Mouse (Mus musculus) skeletal muscle tissue, adult 2 months (tissue): ENCODE results near the gene Olfr1037.
"Not testable (repeated sequence)": the region's sequence is repeated elsewhere in the genome, so short reads cannot be mapped to it uniquely, and the experiment has no call there.

Experiments used
- DNase-seq: peaks from one replicate; pipeline ENCODE4 v3.0.0-alpha.2; 2012; ENCODE audit warnings: low read depth, low spot score

Olfr1037 gene

DNA sequence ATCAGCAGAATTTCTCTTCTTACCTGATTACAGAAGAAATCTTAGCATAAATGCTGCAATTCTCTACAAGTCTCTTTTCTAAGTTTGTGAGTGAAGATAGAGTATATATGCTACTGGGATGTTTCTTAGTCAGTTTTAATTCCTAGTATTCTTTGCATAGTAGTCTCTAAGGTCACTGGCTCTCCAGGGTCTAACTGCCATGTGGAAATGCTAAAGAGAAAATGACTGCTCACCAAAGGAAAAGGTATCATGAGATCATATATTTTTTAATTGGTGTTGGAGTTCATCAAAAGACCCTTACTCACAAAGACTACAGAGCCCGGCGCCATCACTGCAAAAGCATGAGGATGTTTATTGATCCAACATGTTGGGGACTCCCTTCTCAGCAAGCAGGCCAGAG, at the start of gene Olfr1037:
TSS of gene Olfr1037 (minus strand) at position 101 of the 400 bp plus-strand sequence.
- no peak for DNase-seq

GRCm38 (mm10) chr2:86135828-86136227, 48.6 kb upstream of the Olfr1037 start, which contains the start of gene Olfr1039:
Gene Olfr1039 (minus strand): TSS chr2:86135928.
- no peak for DNase-seq

- not testable (repeated sequence) for DNase-seq
Observed at GRCm38 (mm10) chr2:86080478-86080877, 6.7 kb downstream of the Olfr1037 start.

DNA sequence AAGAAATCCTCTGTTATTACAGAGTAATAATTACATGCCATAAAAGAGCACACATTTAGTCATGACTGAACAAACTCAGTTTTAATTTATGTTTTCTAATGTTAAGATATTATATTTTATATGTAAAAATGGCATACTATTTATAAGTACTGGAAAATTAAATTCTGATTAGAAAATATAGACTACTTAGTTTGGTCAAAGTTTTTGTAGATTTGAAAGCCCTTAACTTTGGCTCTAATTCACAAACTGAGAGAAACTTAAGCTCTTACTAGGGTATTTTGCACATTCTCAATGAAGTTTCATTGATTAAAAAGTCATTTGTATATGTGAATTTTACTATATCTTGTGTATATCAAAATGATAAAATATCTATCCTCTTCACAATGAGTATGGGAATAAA, 13.5 kb downstream of the Olfr1037 start, which contains the start of gene Olfr1036:
TSS of gene Olfr1036 (plus strand) at position 301 of the 400 bp plus-strand sequence.
- DNase-seq: not testable (repeated sequence)

DNA sequence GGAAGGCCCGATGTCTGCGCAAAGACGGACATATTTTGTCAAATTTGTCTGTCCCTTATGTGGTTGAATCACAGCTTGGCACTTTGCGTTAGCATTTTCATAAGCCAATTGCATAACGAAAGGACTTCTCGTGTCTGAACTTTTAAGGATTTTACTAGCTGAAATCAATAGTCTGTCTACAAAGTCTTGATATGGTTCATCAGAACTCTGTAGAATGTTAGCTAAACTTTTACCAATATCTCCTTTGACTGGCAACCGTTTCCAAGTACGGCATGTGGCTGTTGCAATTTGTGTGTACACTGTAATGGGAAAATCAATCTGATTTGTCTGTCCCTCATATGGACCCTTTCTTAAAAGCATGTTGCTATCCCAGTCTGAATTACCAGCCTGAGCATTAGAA, 17.0 kb downstream of the Olfr1037 start:
- no peak for DNase-seq

- not testable (repeated sequence) for DNase-seq
Observed at GRCm38 (mm10) chr2:86063766-86064165, 23.4 kb downstream of the Olfr1037 start.

DNA sequence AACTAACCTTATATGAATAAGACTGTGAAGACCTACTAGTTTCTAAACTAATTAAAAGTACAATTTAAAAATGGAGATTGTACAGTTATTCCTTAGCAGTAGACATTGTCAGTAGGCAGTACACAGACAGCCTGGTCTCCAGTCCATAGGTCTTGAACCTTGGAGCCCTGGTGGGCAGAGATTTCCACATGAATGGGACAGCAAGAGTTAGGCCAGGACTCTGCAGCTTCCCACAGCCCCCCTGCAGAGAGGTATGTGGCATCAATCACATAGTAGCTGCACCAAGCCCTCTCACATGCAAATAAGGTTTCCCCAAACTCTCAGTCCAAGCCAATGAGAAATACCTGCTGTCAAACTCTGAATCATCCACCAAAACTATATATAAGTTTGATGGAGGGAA, 36.4 kb downstream of the Olfr1037 start:
- DNase-seq: not testable (repeated sequence)

- no peak for DNase-seq
Observed at GRCm38 (mm10) chr2:86045561-86045960, 41.6 kb downstream of the Olfr1037 start, which contains the start of gene Olfr1034. Gene Olfr1034 (plus strand): TSS chr2:86045861.
